Mouse (Mus musculus) midbrain, postnatal 0 days (tissue): Measurements from ENCODE around the gene Gm17482. TPM values are rescaled to one million over a fixed set of nuclear protein-coding genes. Genes with fewer than 3 reads are reported as not detected.
A peak's percentile ranks its signal among the peaks of the same experiment; 100 is the strongest.
"Not testable (repeated sequence)": the region's sequence is repeated elsewhere in the genome, so short reads cannot be mapped to it uniquely, and the experiment has no call there.

Experiments used
- ATAC-seq: fragments of 200-750 bp; cut with Nextera tagmentation; 2 replicates; pipeline ENCODE4 v1.8.0; 2017; ENCODE audit warnings: moderate number of reproducible peaks, mild to moderate bottlenecking, moderate TSS enrichment, moderate library complexity; ENCODE audit not compliant: low FRiP score
- DNase-seq: peaks from one replicate; pipeline ENCODE4 v3.0.0-alpha.2; 2015; ENCODE audit warnings: low spot score
- H3K27ac ChIP-seq: fragments of 300-500 bp; sonication (generic); 2 replicates; pipeline ENCODE4 v1.5.1; 2014; ENCODE audit warnings: low read depth, mild to moderate bottlenecking, low read length, mixed read lengths
- H3K27me3 ChIP-seq: fragments of 300-500 bp; sonication (generic); 2 replicates; pipeline ENCODE4 v1.6.1; 2014; ENCODE audit warnings: low read length, control low read depth, mixed read lengths; ENCODE audit not compliant: insufficient read depth
- H3K36me3 ChIP-seq: fragments of 300-500 bp; sonication (generic); 2 replicates; pipeline ENCODE4 v1.6.1; 2014; ENCODE audit warnings: low read length, control low read depth, mixed read lengths; ENCODE audit not compliant: insufficient read depth
- H3K4me1 ChIP-seq: fragments of 300-500 bp; sonication (generic); 2 replicates; pipeline ENCODE4 v1.6.1; 2014; ENCODE audit warnings: mild to moderate bottlenecking, control low read depth, antibody characterized with exemption, low read length, mixed read lengths; ENCODE audit not compliant: insufficient read depth
- H3K4me2 ChIP-seq: fragments of 300-500 bp; sonication (generic); 2 replicates; pipeline ENCODE4 v1.6.1; 2014; ENCODE audit warnings: low read depth, mild to moderate bottlenecking, low read length, mixed read lengths; ENCODE audit not compliant: poor library complexity, severe bottlenecking
- H3K4me3 ChIP-seq: fragments of 300-500 bp; sonication (generic); 2 replicates; pipeline ENCODE4 v1.5.1; 2014; ENCODE audit warnings: low read depth, mild to moderate bottlenecking, low read length, moderate library complexity
- H3K9ac ChIP-seq: fragments of 300-500 bp; sonication (generic); replicated peaks from 2 replicates; pipeline ENCODE4 v1.6.1; 2014; ENCODE audit warnings: mild to moderate bottlenecking, low read length, moderate library complexity, mixed read lengths; ENCODE audit not compliant: poor library complexity, severe bottlenecking
- H3K9me3 ChIP-seq: fragments of 300-500 bp; sonication (generic); 2 replicates; pipeline ENCODE4 v1.6.1; 2016; ENCODE audit warnings: low read length, control low read depth
- CTCF ChIP-seq: IDR thresholded peaks from 2 replicates; pipeline ENCODE4 v1.5.1; 2016; ENCODE audit warnings: antibody characterized with exemption, mild to moderate bottlenecking
- WGBS: fragments of 180-500 bp; shearing (Covaris S2); extraction: QIAGEN DNeasy Blood & Tissue Kit; methylation state at CpG from one replicate; pipeline ENCODE4 v1.1.7; 2014; 5-methylcytosine and 5-hydroxymethylcytosine counted together
- polyA plus RNA-seq: library from polyadenylated mRNA; unstranded; fragments of >200 nt; fragmentation: Nextera tagmentation; extraction: Ambion mirVana; gene quantifications from 2 replicates; pipeline ENCODE4 v1.2.1, GENCODE M21; 2015
- total RNA-seq: library from RNA; depleted of rRNA; stranded (reverse); fragments of >200 nt; gene quantifications from 2 replicates; pipeline ENCODE4 v1.2.3, GENCODE M21; 2014

Gm17482 gene
- total and polyA plus RNA-seq, 2 experiments from 2014 or later, result not detected

GRCm38 (mm10) chr6:115227529-115227928 is 386 bp downstream of the Gm17482 start:
- Histone ChIP-seq H3K4me3 (no peak overlapping the region), H3K9me3 (no peaks in the 10 kb centered on the region), H3K36me3 (no peaks in the 10 kb centered on the region), H3K9ac (no peak overlapping the region), H3K27ac (no peak overlapping the region), H3K27me3 (no peaks in the 10 kb centered on the region), H3K4me1 (no peaks in the 10 kb centered on the region; the same call in 1 of the 2 replicates), H3K4me2 (no peak overlapping the region)
- 8% methylated on average over 2 of the region's 2 CpGs for WGBS
- peak; percentile 62; the same call in 1 of the 2 replicates for ATAC-seq
- DNase-seq, result peak; percentile 92
- TF ChIP-seq CTCF, result peak; percentile 93

- Histone ChIP-seq H3K9ac (no peak overlapping the region), H3K4me1 (no peaks in the 10 kb centered on the region), H3K4me3 (no peak overlapping the region), H3K27ac (no peak overlapping the region), H3K27me3 (no peaks in the 10 kb centered on the region), H3K4me2 (no peak overlapping the region), H3K9me3 (no peaks in the 10 kb centered on the region), H3K36me3 (no peaks in the 10 kb centered on the region)
- no peak for TF ChIP-seq CTCF
- 82% methylated on average over 3 of the region's 3 CpGs for WGBS
- no peak for ATAC-seq
- no peak for DNase-seq
Observed at GRCm38 (mm10) chr6:115230557-115230956, 3.4 kb downstream of the Gm17482 start.

- no peaks in the 10 kb centered on the region for H3K27me3 ChIP-seq
- peaks cover 1% of the 10 kb centered on the region; the same call in 1 of the 2 replicates for H3K36me3 ChIP-seq
- no peak overlapping the region for H3K27ac ChIP-seq
- WGBS, result 73% methylated on average over 4 of the region's 4 CpGs
- H3K4me2 ChIP-seq, result no peak overlapping the region
- no peak for ATAC-seq
- DNase-seq, result no peak
- no peaks in the 10 kb centered on the region for H3K9me3 ChIP-seq
- TF ChIP-seq CTCF, result no peak
- H3K4me3 ChIP-seq, result no peak overlapping the region
- H3K9ac ChIP-seq, result no peak overlapping the region
- H3K4me1 ChIP-seq, result no peaks in the 10 kb centered on the region
Observed at GRCm38 (mm10) chr6:115231836-115232235, 4.7 kb downstream of the Gm17482 start.

- no peak for TF ChIP-seq CTCF
- no peak overlapping the region for H3K9ac ChIP-seq
- WGBS, result 71% methylated on average over 1 of the region's 1 CpGs
- no peak overlapping the region for H3K4me2 ChIP-seq
- H3K4me1 ChIP-seq, result no peaks in the 10 kb centered on the region
- ATAC-seq (no peak), DNase-seq (no peak)
- H3K27me3 ChIP-seq, result no peaks in the 10 kb centered on the region
- no peak overlapping the region for H3K27ac ChIP-seq
- no peak overlapping the region for H3K4me3 ChIP-seq
- no peaks in the 10 kb centered on the region for H3K9me3 ChIP-seq
- H3K36me3 ChIP-seq, result peaks cover 6% of the 10 kb centered on the region; the same call in 1 of the 2 replicates
Observed at GRCm38 (mm10) chr6:115232562-115232961, 5.4 kb downstream of the Gm17482 start.

- Histone ChIP-seq H3K4me1 (no peaks in the 10 kb centered on the region), H3K36me3 (peaks cover 19% of the 10 kb centered on the region; the same call in 1 of the 2 replicates), H3K4me2 (no peak overlapping the region), H3K4me3 (no peak overlapping the region), H3K27me3 (no peaks in the 10 kb centered on the region), H3K9me3 (no peaks in the 10 kb centered on the region), H3K27ac (no peak overlapping the region), H3K9ac (no peak overlapping the region)
- no peak for ATAC-seq
- TF ChIP-seq CTCF, result no peak
- 87% methylated on average over 9 of the region's 9 CpGs for WGBS
- no peak for DNase-seq
Observed at GRCm38 (mm10) chr6:115238031-115239027, 11.2 kb downstream of the Gm17482 start.

- H3K27ac ChIP-seq, result no peak overlapping the region
- DNase-seq (no peak), ATAC-seq (no peak)
- H3K4me2 ChIP-seq, result no peak overlapping the region
- 77% methylated on average over 7 of the region's 7 CpGs for WGBS
- H3K36me3 ChIP-seq, result peaks cover 26% of the 10 kb centered on the region; the same call in 1 of the 2 replicates
- H3K4me3 ChIP-seq, result no peak overlapping the region
- H3K4me1 ChIP-seq, result no peaks in the 10 kb centered on the region
- H3K9ac ChIP-seq, result no peak overlapping the region
- TF ChIP-seq CTCF, result no peak
- no peaks in the 10 kb centered on the region for H3K9me3 ChIP-seq
- H3K27me3 ChIP-seq, result no peaks in the 10 kb centered on the region
Observed at GRCm38 (mm10) chr6:115239335-115239734, 12.2 kb downstream of the Gm17482 start.

- not testable (repeated sequence) for H3K4me1 ChIP-seq, H3K4me3 ChIP-seq, H3K9ac ChIP-seq, ATAC-seq, H3K4me2 ChIP-seq, H3K27me3 ChIP-seq, H3K9me3 ChIP-seq, H3K27ac ChIP-seq, DNase-seq
- WGBS, result 43% methylated on average over 2 of the region's 2 CpGs
- peaks cover 37% of the 10 kb centered on the region; the same call in 1 of the 2 replicates for H3K36me3 ChIP-seq
Observed at GRCm38 (mm10) chr6:115240431-115240830, 13.3 kb downstream of the Gm17482 start.
